Mouse (Mus musculus): ENCODE data around the gene Akap12. TPM values are rescaled to one million over a fixed set of nuclear protein-coding genes. Genes with fewer than 3 reads are reported as not detected.

Gene Akap12
- polyA plus RNA-seq, 1 experiment from 2014 or later = 50.9 TPM

DNA sequence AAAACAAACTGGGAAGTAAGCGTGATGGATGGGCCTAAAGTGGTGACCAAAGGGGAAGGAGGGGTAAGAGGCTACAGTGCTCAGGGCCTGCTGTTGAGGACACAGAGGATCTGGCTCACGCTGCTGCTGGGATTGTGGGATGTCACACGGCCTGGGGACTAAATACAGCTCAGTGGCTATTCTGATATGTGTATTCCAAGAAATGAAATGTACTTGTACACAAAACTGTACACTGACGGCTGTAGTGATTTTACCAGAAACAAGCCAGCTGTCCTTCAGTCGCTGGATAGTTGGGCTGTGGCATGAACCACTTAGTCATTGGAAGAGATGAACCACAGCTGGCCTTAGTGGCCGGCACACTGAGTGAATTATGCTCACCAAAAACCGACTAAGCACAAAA lies 110.3 kb downstream of the Akap12 start:
- 0 out of 2 replicates have a peak, but pooled peaks cover 6% of the 10 kb centered on the region for H3K36me3 ChIP-seq (ENCODE audit: control insufficient read depth, insufficient read depth, low read length)
- DNase-seq (ENCODE audit: low spot score) = peak; percentile 61
- no peak overlapping the region for H3K9ac ChIP-seq (ENCODE audit: low read length)
- WGBS = 30% methylated on average over 7 of the region's 7 CpGs
- peak overlapping the region; percentile 57 for H3K27ac ChIP-seq (ENCODE audit: low read depth)
- H3K9me3 ChIP-seq (ENCODE audit: control insufficient read depth, low read length) = no peaks in the 10 kb centered on the region
- ATAC-seq (replicated peaks; ENCODE audit: low FRiP score, low TSS enrichment, low read depth) = no peak
- H3K4me2 ChIP-seq (ENCODE audit: low read length) = no peak overlapping the region
- peaks cover 16% of the 10 kb centered on the region for H3K4me1 ChIP-seq (replicated peaks; ENCODE audit: control insufficient read depth, insufficient read depth, low read length)
- no peak overlapping the region for H3K4me3 ChIP-seq (ENCODE audit: low read depth, low read length)
- no peaks in the 10 kb centered on the region for H3K27me3 ChIP-seq (replicated peaks; ENCODE audit: control insufficient read depth, insufficient read depth, low read length)

DNA sequence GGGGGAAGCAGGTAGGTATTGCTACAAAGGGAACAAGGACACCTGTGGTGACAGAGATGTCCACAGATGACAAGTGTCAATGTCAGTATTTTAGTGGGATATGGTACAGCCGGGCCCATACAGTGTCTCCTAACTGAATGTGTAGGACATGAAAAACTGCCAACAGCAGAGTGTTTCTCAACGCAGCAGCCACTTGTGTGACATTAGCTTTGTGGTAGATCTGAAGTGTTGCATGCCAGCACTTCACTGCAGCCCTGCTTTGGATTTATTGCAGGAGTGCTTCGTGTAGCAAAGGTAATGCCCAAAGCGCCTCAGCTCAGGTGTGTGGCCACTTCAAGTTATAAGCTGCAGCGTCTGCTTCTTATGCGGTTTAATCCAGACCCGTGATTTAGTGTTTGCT lies 110.8 kb downstream of the Akap12 start:
- H3K4me3 ChIP-seq (ENCODE audit: low read depth, low read length) = no peak overlapping the region
- H3K27ac ChIP-seq (ENCODE audit: low read depth) = peak overlapping the region; percentile 57
- DNase-seq (ENCODE audit: low spot score) (no peak), ATAC-seq (replicated peaks; ENCODE audit: low FRiP score, low TSS enrichment, low read depth) (no peak)
- no peak overlapping the region for H3K9ac ChIP-seq (ENCODE audit: low read length)
- H3K36me3 ChIP-seq (ENCODE audit: control insufficient read depth, insufficient read depth, low read length) = 0 out of 2 replicates have a peak, but pooled peaks cover 6% of the 10 kb centered on the region
- H3K9me3 ChIP-seq (ENCODE audit: control insufficient read depth, low read length) = no peaks in the 10 kb centered on the region
- peaks cover 16% of the 10 kb centered on the region for H3K4me1 ChIP-seq (replicated peaks; ENCODE audit: control insufficient read depth, insufficient read depth, low read length)
- WGBS = 66% methylated on average over 7 of the region's 7 CpGs
- H3K27me3 ChIP-seq (replicated peaks; ENCODE audit: control insufficient read depth, insufficient read depth, low read length) = no peaks in the 10 kb centered on the region
- H3K4me2 ChIP-seq (ENCODE audit: low read length) = no peak overlapping the region

DNA sequence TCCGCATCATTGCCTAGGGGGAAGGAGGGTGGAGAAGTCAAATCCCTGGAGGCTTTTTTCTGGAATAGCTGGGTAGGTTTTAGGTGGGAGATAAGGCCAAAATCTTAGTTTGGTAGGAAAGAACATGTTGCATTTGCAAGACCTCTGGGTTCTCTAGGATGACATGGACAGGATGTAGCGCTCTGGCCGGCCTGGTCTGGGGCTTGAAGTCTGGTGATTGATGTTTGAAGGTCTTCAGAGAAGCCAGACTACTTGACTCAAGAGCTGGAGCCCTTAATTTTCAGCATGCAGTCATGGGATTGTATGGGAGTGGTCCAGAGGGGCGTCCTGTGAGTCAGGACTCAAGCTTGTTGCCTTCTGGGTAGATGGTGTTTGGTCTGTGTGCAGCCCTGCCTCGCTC lies 114.6 kb downstream of the Akap12 start:
- H3K4me3 ChIP-seq (ENCODE audit: low read depth, low read length) = no peak overlapping the region

DNA sequence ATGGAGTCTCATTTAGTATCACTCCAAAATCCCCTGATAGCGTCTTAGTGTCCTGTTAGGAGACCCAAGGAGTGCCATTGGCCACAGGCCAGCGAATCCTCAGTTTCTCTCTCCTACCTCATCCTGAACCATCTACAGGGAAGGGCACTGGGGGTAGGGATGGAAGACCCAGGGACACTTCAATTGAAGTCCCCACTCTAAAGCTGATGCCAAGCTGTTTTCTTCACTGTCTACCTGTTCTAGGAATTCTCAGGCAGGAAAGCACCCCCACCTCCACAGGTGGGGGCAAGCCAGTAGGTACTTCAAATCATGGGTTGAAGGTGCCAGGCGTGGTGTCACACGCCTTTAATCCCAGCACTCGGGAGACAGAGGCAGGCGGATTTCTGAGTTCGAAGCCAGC lies 118.1 kb downstream of the Akap12 start:
- Histone ChIP-seq H3K27me3 (replicated peaks; ENCODE audit: control insufficient read depth, insufficient read depth, low read length) (no peaks in the 10 kb centered on the region), H3K36me3 (ENCODE audit: control insufficient read depth, insufficient read depth, low read length) (no peaks in the 10 kb centered on the region), H3K4me1 (replicated peaks; ENCODE audit: control insufficient read depth, insufficient read depth, low read length) (peaks cover 19% of the 10 kb centered on the region), H3K4me2 (ENCODE audit: low read length) (no peak overlapping the region), H3K27ac (ENCODE audit: low read depth) (no peak overlapping the region), H3K9ac (ENCODE audit: low read length) (no peak overlapping the region), H3K4me3 (ENCODE audit: low read depth, low read length) (no peak overlapping the region), H3K9me3 (ENCODE audit: control insufficient read depth, low read length) (no peaks in the 10 kb centered on the region)
- DNase-seq (ENCODE audit: low spot score) (no peak), ATAC-seq (replicated peaks; ENCODE audit: low FRiP score, low TSS enrichment, low read depth) (no peak)
- WGBS = 94% methylated on average over 7 of the region's 7 CpGs

More for the DNA sequence above, 114.6 kb downstream of the Akap12 start:
- 82% methylated on average over 5 of the region's 5 CpGs for WGBS
- Histone ChIP-seq H3K27me3 (replicated peaks; ENCODE audit: control insufficient read depth, insufficient read depth, low read length) (no peaks in the 10 kb centered on the region), H3K4me1 (replicated peaks; ENCODE audit: control insufficient read depth, insufficient read depth, low read length) (peaks cover 22% of the 10 kb centered on the region), H3K9ac (ENCODE audit: low read length) (no peak overlapping the region), H3K4me2 (ENCODE audit: low read length) (no peak overlapping the region), H3K9me3 (ENCODE audit: control insufficient read depth, low read length) (no peaks in the 10 kb centered on the region), H3K27ac (ENCODE audit: low read depth) (no peak overlapping the region), H3K36me3 (ENCODE audit: control insufficient read depth, insufficient read depth, low read length) (no peaks in the 10 kb centered on the region)
- DNase-seq (ENCODE audit: low spot score) (no peak), ATAC-seq (replicated peaks; ENCODE audit: low FRiP score, low TSS enrichment, low read depth) (no peak)

DNA sequence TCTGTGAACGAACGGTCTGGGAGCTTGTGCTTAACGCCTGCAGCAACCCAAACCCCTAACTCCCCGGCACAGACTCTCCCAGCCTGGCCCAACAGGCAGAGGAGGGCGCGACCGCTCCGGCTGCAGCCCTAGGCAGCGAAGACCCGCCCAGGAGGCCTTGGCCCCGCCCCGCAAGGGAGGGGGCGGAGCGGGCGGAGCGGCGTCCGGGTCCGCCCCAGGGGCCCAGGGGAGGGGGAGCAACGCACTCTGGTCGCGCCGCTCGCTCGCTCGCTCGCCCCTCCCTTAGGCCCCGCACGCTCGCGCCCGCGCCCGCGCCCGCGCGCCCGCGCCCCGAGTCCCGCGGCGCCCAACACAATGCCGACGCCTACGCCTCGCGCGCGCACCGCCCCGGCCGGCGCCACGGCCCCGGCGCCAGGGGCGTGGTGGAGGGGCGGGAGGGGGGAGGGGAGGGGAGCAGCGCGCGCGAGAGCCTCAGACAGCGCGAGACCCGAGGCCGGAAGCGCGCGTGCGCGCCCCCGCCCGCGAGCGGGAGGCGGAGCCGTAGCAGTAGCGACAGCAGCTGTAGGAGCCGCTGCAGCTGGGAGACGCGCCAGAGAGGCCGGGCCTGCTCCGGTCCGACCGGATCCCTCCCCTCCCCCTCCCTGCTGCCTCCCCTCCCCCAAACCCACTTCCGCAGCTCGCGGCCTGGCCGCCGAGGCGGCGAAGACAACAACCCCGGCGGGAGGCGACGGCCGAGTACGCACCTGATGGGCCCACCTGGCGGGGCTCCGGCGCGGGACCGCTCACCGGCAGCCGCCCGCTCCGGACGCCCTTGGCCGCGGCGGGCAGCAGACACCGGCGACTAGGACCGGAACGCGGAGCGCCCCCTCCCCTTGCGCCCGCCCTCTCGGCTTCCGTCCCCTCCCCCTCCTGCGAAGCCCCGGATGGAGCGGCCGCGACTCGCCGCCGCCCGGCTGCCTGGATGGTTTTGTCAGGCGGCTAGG lies 120.7 kb downstream of the Akap12 start:
- peaks cover 38% of the 10 kb centered on the region for H3K4me1 ChIP-seq (replicated peaks; ENCODE audit: control insufficient read depth, insufficient read depth, low read length)
- H3K9ac ChIP-seq (ENCODE audit: low read length) = peak overlapping the region; percentile 98
- H3K27me3 ChIP-seq (replicated peaks; ENCODE audit: control insufficient read depth, insufficient read depth, low read length) = no peaks in the 10 kb centered on the region
- DNase-seq (ENCODE audit: low spot score) (peak; percentile 97), ATAC-seq (replicated peaks; ENCODE audit: low FRiP score, low TSS enrichment, low read depth) (peak; percentile 92)
- under 1% methylated on average over 84 of the region's 133 CpGs for WGBS
- H3K27ac ChIP-seq (ENCODE audit: low read depth) = peak overlapping the region; percentile 98
- peak overlapping the region; percentile 95 for H3K4me3 ChIP-seq (ENCODE audit: low read depth, low read length)
- H3K4me2 ChIP-seq (ENCODE audit: low read length) = peak overlapping the region; percentile 95
- no peaks in the 10 kb centered on the region for H3K36me3 ChIP-seq (ENCODE audit: control insufficient read depth, insufficient read depth, low read length)
- H3K9me3 ChIP-seq (ENCODE audit: control insufficient read depth, low read length) = no peaks in the 10 kb centered on the region

DNA sequence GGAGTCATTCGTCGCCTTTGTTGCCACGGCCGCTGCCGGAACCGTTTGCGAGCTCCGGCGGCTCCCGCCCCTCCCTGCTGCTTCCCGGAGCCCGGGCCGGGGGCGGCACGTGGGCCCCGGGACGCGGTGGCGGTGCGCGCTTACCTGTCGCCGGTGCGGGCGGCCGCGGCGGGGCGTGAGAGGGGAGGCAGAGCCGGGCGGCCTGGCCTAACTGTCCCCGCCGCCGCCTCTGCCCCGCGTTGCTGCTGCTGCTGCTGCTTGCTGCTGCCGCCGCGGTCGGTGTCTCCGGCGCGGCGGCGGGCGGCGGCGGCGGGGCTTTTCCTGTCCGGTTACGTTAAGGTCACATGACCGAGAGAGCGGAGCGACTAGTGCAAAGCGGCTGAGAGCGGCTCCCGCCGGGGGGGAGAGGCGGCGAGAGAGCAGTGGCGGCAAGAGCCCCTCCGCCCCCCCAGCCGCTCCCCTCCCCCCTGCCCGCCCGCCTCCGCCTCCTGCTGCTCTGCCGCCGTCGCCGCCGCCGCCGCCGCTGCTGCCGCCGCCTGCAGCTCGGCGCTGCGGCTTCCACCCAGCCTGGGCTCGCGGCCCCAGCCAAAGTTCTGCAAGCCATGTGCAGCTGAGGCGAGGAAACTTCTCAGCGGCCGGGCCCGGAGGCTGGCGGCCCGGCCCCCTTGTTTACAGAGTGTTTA lies 121.7 kb downstream of the Akap12 start, which contains the start of gene Zbtb2:
Gene Zbtb2, minus strand, starts transcription at position 408 of the 683 bp plus-strand sequence.
- DNase-seq (ENCODE audit: low spot score) (peak; percentile 82), ATAC-seq (replicated peaks; ENCODE audit: low FRiP score, low TSS enrichment, low read depth) (0 out of 2 replicates have a peak, but pooled peaks have one; percentile 11)
- peaks cover 32% of the 10 kb centered on the region for H3K4me1 ChIP-seq (replicated peaks; ENCODE audit: control insufficient read depth, insufficient read depth, low read length)
- H3K36me3 ChIP-seq (ENCODE audit: control insufficient read depth, insufficient read depth, low read length) = peaks cover 4% of the 10 kb centered on the region
- peak within 1 kb of the TSS; percentile 95 for H3K4me2 ChIP-seq (ENCODE audit: low read length)
- H3K9ac ChIP-seq (ENCODE audit: low read length) = peak within 1 kb of the TSS; percentile 98
- peak within 1 kb of the TSS; percentile 95 for H3K4me3 ChIP-seq (ENCODE audit: low read depth, low read length)
- 1% methylated on average over 34 of the region's 87 CpGs for WGBS
- no peaks in the 10 kb centered on the region for H3K27me3 ChIP-seq (replicated peaks; ENCODE audit: control insufficient read depth, insufficient read depth, low read length)
- H3K27ac ChIP-seq (ENCODE audit: low read depth) = peak within 1 kb of the TSS; percentile 98
- H3K9me3 ChIP-seq (ENCODE audit: control insufficient read depth, low read length) = no peaks in the 10 kb centered on the region

DNA sequence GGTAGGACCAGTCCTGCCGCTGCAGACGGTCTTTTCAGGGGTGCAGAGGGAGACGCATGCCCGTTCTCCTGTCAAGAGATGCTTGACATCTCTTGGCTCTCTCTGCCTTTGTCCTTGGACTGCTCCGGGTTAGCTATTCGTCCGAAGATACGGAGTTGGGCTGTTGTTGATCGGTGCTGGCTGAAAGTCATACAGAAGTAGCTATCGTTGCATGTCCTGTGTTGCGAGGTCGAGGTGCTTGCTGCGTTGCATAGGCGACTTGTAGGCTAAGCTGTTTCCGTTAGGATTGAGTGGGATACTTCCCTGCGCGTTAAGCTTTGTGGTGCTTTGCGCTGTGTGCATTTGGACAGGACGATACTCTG lies 122.2 kb downstream of the Akap12 start:
- no peaks in the 10 kb centered on the region for H3K9me3 ChIP-seq (ENCODE audit: control insufficient read depth, low read length)
- no peaks in the 10 kb centered on the region for H3K27me3 ChIP-seq (replicated peaks; ENCODE audit: control insufficient read depth, insufficient read depth, low read length)
- peak overlapping the region; percentile 98 for H3K9ac ChIP-seq (ENCODE audit: low read length)
- H3K36me3 ChIP-seq (ENCODE audit: control insufficient read depth, insufficient read depth, low read length) = peaks cover 9% of the 10 kb centered on the region
- peak overlapping the region; percentile 98 for H3K27ac ChIP-seq (ENCODE audit: low read depth)
- H3K4me3 ChIP-seq (ENCODE audit: low read depth, low read length) = peak overlapping the region; percentile 95
- peaks cover 29% of the 10 kb centered on the region for H3K4me1 ChIP-seq (replicated peaks; ENCODE audit: control insufficient read depth, insufficient read depth, low read length)
- ATAC-seq (replicated peaks; ENCODE audit: low FRiP score, low TSS enrichment, low read depth) = no peak
- peak overlapping the region; percentile 95 for H3K4me2 ChIP-seq (ENCODE audit: low read length)
- DNase-seq (ENCODE audit: low spot score) = peak; percentile 81
- WGBS = under 1% methylated on average over 19 of the region's 19 CpGs

DNA sequence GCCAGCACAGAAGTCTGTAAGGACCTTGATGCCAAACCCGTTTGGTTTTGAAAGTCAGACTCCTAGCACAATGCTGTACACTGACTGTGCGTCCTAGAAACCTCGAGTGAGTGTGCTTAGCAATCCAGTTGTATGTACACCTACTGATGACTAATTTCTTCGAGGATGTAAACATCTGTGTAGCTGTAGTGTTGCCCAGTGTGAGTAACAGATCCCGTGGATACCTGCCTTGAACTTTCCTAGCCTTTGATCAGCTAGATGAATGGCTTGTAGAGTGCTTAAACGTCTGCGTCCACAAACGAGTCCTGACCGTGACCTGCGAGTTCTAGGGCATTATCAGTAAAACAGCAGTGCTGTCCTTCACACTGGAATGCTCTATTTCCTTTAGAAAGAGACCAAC lies 122.9 kb downstream of the Akap12 start:
- H3K36me3 ChIP-seq (ENCODE audit: control insufficient read depth, insufficient read depth, low read length) = peaks cover 14% of the 10 kb centered on the region
- DNase-seq (ENCODE audit: low spot score) = no peak
- H3K9ac ChIP-seq (ENCODE audit: low read length) = peak overlapping the region; percentile 98
- no peaks in the 10 kb centered on the region for H3K9me3 ChIP-seq (ENCODE audit: control insufficient read depth, low read length)
- H3K27me3 ChIP-seq (replicated peaks; ENCODE audit: control insufficient read depth, insufficient read depth, low read length) = no peaks in the 10 kb centered on the region
- H3K4me2 ChIP-seq (ENCODE audit: low read length) = peak overlapping the region; percentile 95
- H3K27ac ChIP-seq (ENCODE audit: low read depth) = peak overlapping the region; percentile 98; the same call in 1 of the 2 replicates
- H3K4me3 ChIP-seq (ENCODE audit: low read depth, low read length) = peak overlapping the region; percentile 95
- 7% methylated on average over 10 of the region's 10 CpGs for WGBS
- no peak for ATAC-seq (replicated peaks; ENCODE audit: low FRiP score, low TSS enrichment, low read depth)
- peaks cover 29% of the 10 kb centered on the region for H3K4me1 ChIP-seq (replicated peaks; ENCODE audit: control insufficient read depth, insufficient read depth, low read length)
